In genomic region chr6:37391313-37391712, GRCm38 (mm10) we compare ENCODE assay signal across 8 mouse cellular contexts. TPM values are rescaled to one million over a fixed set of nuclear protein-coding genes. Genes with fewer than 3 reads are reported as not detected.
A peak's percentile ranks its signal among the peaks of the same experiment; 100 is the strongest.
DNase-seq lines count a peak whose midpoint lies in the region; ATAC-seq and TF ChIP-seq lines count a peak whose summit lies in the region.
"Had no signal": no experiment of that assay in that cellular context is flagged by ENCODE, and none has a peak within 500 bp of the region (broad histone marks: within the 10 kb centered on the region; RNA-seq: fewer than 3 reads in every experiment).

No protein-coding gene starts in this region.

- H3K9me3 ChIP-seq in stomach, embryonic 14.5 days (ENCODE audit: control insufficient read depth, low read depth, low read length), result no peaks in the 10 kb centered on the region
- H3K9me3 ChIP-seq in stomach, postnatal 0 days (ENCODE audit: control insufficient read depth, low read length), result no peaks in the 10 kb centered on the region
- H3K9me3 ChIP-seq in heart, embryonic 11.5 days (replicated peaks; ENCODE audit: control insufficient read depth, low read length), result no peaks in the 10 kb centered on the region
- H3K9me3 ChIP-seq in kidney, embryonic 16.5 days (ENCODE audit: low read length), result no peaks in the 10 kb centered on the region
- H3K9me3 ChIP-seq in forebrain, embryonic 10.5 days, result no peaks in the 10 kb centered on the region
- no peaks in the 10 kb centered on the region for H3K9me3 ChIP-seq in forebrain, embryonic 12.5 days

- 0 out of 2 replicates have a peak, but pooled peaks have one; percentile 37 for ATAC-seq in stomach, embryonic 14.5 days (ENCODE audit: insufficient number of reproducible peaks, insufficient read depth, low FRiP score, low read depth)
- no peak; the same call in 1 of the 2 replicates for ATAC-seq in stomach, postnatal 0 days (ENCODE audit: low FRiP score, low TSS enrichment)
- ATAC-seq in heart, embryonic 11.5 days (replicated peaks; ENCODE audit: insufficient number of reproducible peaks, low FRiP score, low TSS enrichment), result no peak
- peak; percentile 13; the same call in 1 of the 2 replicates for ATAC-seq in kidney, embryonic 16.5 days (ENCODE audit: low FRiP score, low TSS enrichment)
- ATAC-seq in forebrain, embryonic 12.5 days (ENCODE audit: low FRiP score), result no peak
- ATAC-seq: forebrain, embryonic 16.5 days had no signal

- H3K27ac ChIP-seq in stomach, embryonic 14.5 days (ENCODE audit: low read length), result peak overlapping the region; percentile 39; the same call in 1 of the 2 replicates
- no peak overlapping the region for H3K27ac ChIP-seq in stomach, postnatal 0 days (replicated peaks)
- H3K27ac ChIP-seq in heart, embryonic 11.5 days (ENCODE audit: low read depth, low read length), result peak overlapping the region; percentile 51
- H3K27ac ChIP-seq in kidney, embryonic 16.5 days (ENCODE audit: low read length), result peak overlapping the region; percentile 43
- H3K27ac ChIP-seq in forebrain, embryonic 10.5 days, result no peak overlapping the region
- H3K27ac ChIP-seq in forebrain, embryonic 12.5 days, result no peak overlapping the region

- WGBS in stomach, embryonic 14.5 days, result 46% methylated on average over 7 of the region's 7 CpGs
- 46% methylated on average over 7 of the region's 7 CpGs for WGBS in stomach, postnatal 0 days
- 62% methylated on average over 7 of the region's 7 CpGs for WGBS in heart, embryonic 11.5 days (ENCODE audit: insufficient replicate concordance)
- 53% methylated on average over 7 of the region's 7 CpGs for whole genome bisulfite sequencing in kidney, embryonic 16.5 days
- 89% methylated on average over 7 of the region's 7 CpGs for WGBS in forebrain, embryonic 10.5 days
- WGBS in forebrain, embryonic 12.5 days, result 83% methylated on average over 7 of the region's 7 CpGs

- no peak overlapping the region for H3K9ac ChIP-seq in stomach, embryonic 14.5 days (replicated peaks; ENCODE audit: low read depth, low read length)
- no peak overlapping the region for H3K9ac ChIP-seq in stomach, postnatal 0 days (ENCODE audit: low read length)
- no peak overlapping the region for H3K9ac ChIP-seq in heart, embryonic 11.5 days (ENCODE audit: low read depth, low read length)
- H3K9ac ChIP-seq in kidney, embryonic 16.5 days (replicated peaks; ENCODE audit: low read length), result no peak overlapping the region
- H3K9ac ChIP-seq in forebrain, embryonic 12.5 days, result no peak overlapping the region

- H3K4me3 ChIP-seq in stomach, embryonic 14.5 days (ENCODE audit: low read depth, low read length), result no peak overlapping the region
- H3K4me3 ChIP-seq in stomach, postnatal 0 days (ENCODE audit: low read depth, low read length), result no peak overlapping the region
- no peak overlapping the region for H3K4me3 ChIP-seq in heart, embryonic 11.5 days (ENCODE audit: low read depth, low read length)
- H3K4me3 ChIP-seq in kidney, embryonic 16.5 days (ENCODE audit: low read length), result no peak overlapping the region
- no peak overlapping the region for H3K4me3 ChIP-seq in forebrain, embryonic 10.5 days
- no peak overlapping the region for H3K4me3 ChIP-seq in forebrain, embryonic 12.5 days (replicated peaks)

- no peak for DNase-seq in stomach, postnatal 0 days (ENCODE audit: low spot score)
- no peak for DNase-seq in forebrain, embryonic 10.5 days (ENCODE audit: extremely low spot score, low spot score)
- DNase-seq in right cerebral cortex, adult 2 months (ENCODE audit: low spot score in 2 of 2), result no peak

- H3K27me3 ChIP-seq in stomach, embryonic 14.5 days (ENCODE audit: control insufficient read depth, insufficient read depth, low read length), result no peaks in the 10 kb centered on the region
- no peaks in the 10 kb centered on the region for H3K27me3 ChIP-seq in stomach, postnatal 0 days (ENCODE audit: control insufficient read depth, insufficient read depth, low read length)
- H3K27me3 ChIP-seq in heart, embryonic 11.5 days (ENCODE audit: control insufficient read depth, insufficient read depth, low read length), result no peaks in the 10 kb centered on the region
- no peaks in the 10 kb centered on the region for H3K27me3 ChIP-seq in kidney, embryonic 16.5 days (ENCODE audit: insufficient read depth, low read length)
- H3K27me3 ChIP-seq in forebrain, embryonic 10.5 days (ENCODE audit: poor library complexity, severe bottlenecking), result no peaks in the 10 kb centered on the region
- no peaks in the 10 kb centered on the region for H3K27me3 ChIP-seq in forebrain, embryonic 12.5 days

- H3K4me1 ChIP-seq in stomach, embryonic 14.5 days (ENCODE audit: control insufficient read depth, insufficient read depth, low read length), result peaks cover 20% of the 10 kb centered on the region; the same call in 1 of the 2 replicates
- peaks cover 3% of the 10 kb centered on the region; the same call in 1 of the 2 replicates for H3K4me1 ChIP-seq in stomach, postnatal 0 days (replicated peaks; ENCODE audit: control insufficient read depth, insufficient read depth)
- peaks cover 70% of the 10 kb centered on the region for H3K4me1 ChIP-seq in heart, embryonic 11.5 days (ENCODE audit: control insufficient read depth, insufficient read depth, low read length)
- H3K4me1 ChIP-seq in kidney, embryonic 16.5 days (ENCODE audit: insufficient read depth, low read length), result peaks cover 28% of the 10 kb centered on the region
- peaks cover 15% of the 10 kb centered on the region for H3K4me1 ChIP-seq in forebrain, embryonic 10.5 days
- peaks cover 7% of the 10 kb centered on the region for H3K4me1 ChIP-seq in forebrain, embryonic 12.5 days

- TF ChIP-seq EP300 in stomach, postnatal 0 days (optimal IDR thresholded peaks at IDR 0.05), result no peak

- no peak overlapping the region for H3K4me2 ChIP-seq in stomach, embryonic 14.5 days (replicated peaks; ENCODE audit: low read depth, low read length)
- H3K4me2 ChIP-seq in stomach, postnatal 0 days (replicated peaks; ENCODE audit: low read depth), result no peak overlapping the region
- H3K4me2 ChIP-seq in heart, embryonic 11.5 days, result no peak overlapping the region
- no peak overlapping the region for H3K4me2 ChIP-seq in kidney, embryonic 16.5 days (replicated peaks; ENCODE audit: low read depth, low read length)
- no peak overlapping the region for H3K4me2 ChIP-seq in forebrain, embryonic 12.5 days

- H3K36me3 ChIP-seq in stomach, embryonic 14.5 days (ENCODE audit: control insufficient read depth, insufficient read depth, low read length), result peaks cover 4% of the 10 kb centered on the region
- no peaks in the 10 kb centered on the region for H3K36me3 ChIP-seq in stomach, postnatal 0 days (ENCODE audit: control insufficient read depth, insufficient read depth, low read length)
- no peaks in the 10 kb centered on the region for H3K36me3 ChIP-seq in heart, embryonic 11.5 days (ENCODE audit: control insufficient read depth, insufficient read depth, low read length)
- no peaks in the 10 kb centered on the region; the same call in 1 of the 2 replicates for H3K36me3 ChIP-seq in kidney, embryonic 16.5 days (ENCODE audit: insufficient read depth, low read length)
- H3K36me3 ChIP-seq in forebrain, embryonic 10.5 days (replicated peaks), result no peaks in the 10 kb centered on the region
- no peaks in the 10 kb centered on the region for H3K36me3 ChIP-seq in forebrain, embryonic 12.5 days (replicated peaks)

- no peak for TF ChIP-seq CTCF in stomach, postnatal 0 days (IDR thresholded peaks at IDR 0.05; ENCODE audit: low read depth)

RNA-seq across cellular contexts. Expression of gene Creb3l2, which starts 50.6 kb away (rescaled TPM):
- 28.7 and 29.6 TPM in 2 replicates for polyA plus RNA-seq in stomach, embryonic 14.5 days (2014; fragmentation: Nextera tagmentation; extraction: Ambion mirVana)
- polyA plus RNA-seq in stomach, postnatal 0 days (2015; fragmentation: Nextera tagmentation; extraction: Ambion mirVana), result 8.3 and 8.5 TPM in 2 replicates
- 42.9 and 52.9 TPM in 2 replicates for polyA plus RNA-seq in heart, embryonic 11.5 days (2014; fragmentation: Nextera tagmentation; extraction: Ambion mirVana)
- polyA plus RNA-seq in kidney, embryonic 16.5 days (2015; fragmentation: Nextera tagmentation; extraction: Ambion mirVana), result 31.7 and 34.9 TPM in 2 replicates
- polyA plus RNA-seq in forebrain, embryonic 10.5 days (2016; fragmentation: Nextera tagmentation; extraction: Ambion mirVana), result 5.2 and 5.9 TPM in 2 replicates
- polyA plus RNA-seq in forebrain, embryonic 12.5 days (2016; fragmentation: Nextera tagmentation; extraction: Ambion mirVana), result 5.5 and 5.7 TPM in 2 replicates

Comparison
In these comparisons a context has a peak if more than half of its experiments do, and no peak if none do; other contexts are left out.
1. ATAC-seq: peak in stomach, embryonic 14.5 days (single experiment) and kidney, embryonic 16.5 days (single experiment); none in stomach, postnatal 0 days (single experiment), heart, embryonic 11.5 days (single experiment) and forebrain, embryonic 12.5 days (single experiment).
2. H3K27ac ChIP-seq: peak in stomach, embryonic 14.5 days (single experiment), heart, embryonic 11.5 days (single experiment) and kidney, embryonic 16.5 days (single experiment); none in stomach, postnatal 0 days (single experiment), forebrain, embryonic 10.5 days (single experiment) and forebrain, embryonic 12.5 days (single experiment).